Mouse (Mus musculus): ENCODE measurements around the gene Wwox. TPM values are rescaled to one million over a fixed set of nuclear protein-coding genes. Genes with fewer than 3 reads are reported as not detected.

Gene Wwox
- polyA plus RNA-seq, 1 experiment from 2014 or later: 13.7 TPM

DNA sequence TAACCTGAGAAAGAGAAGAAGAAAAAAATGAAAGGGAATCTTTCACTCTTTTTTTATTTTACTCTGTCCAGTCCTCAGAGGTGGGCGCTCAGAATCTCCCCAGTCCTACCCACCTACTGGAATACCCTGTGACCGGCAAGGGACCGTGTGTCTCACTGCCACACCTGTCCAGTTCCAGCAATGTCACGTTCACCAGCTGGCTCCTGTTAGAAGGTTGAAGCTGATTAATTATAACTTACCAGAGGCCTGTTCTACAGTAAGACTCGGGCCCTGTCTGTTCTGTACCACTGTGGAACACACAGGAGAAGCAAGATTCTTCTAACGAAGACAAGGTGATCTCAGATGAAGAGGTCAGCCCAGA, 334.9 kb downstream of the Wwox start:
- H3K4me1 ChIP-seq: peaks cover 26% of the 10 kb centered on the region
- H3K36me3 ChIP-seq: no peaks in the 10 kb centered on the region
- peak overlapping the region; percentile 32 for H3K4me2 ChIP-seq (replicated peaks)
- no peak overlapping the region for H3K4me3 ChIP-seq (replicated peaks)
- WGBS: 65% methylated on average over 6 of the region's 6 CpGs
- no peak for ATAC-seq (ENCODE audit: insufficient number of reproducible peaks, low FRiP score, low TSS enrichment, low read depth)
- H3K9me3 ChIP-seq (replicated peaks): no peaks in the 10 kb centered on the region
- no peaks in the 10 kb centered on the region for H3K27me3 ChIP-seq
- H3K9ac ChIP-seq: no peak overlapping the region
- H3K27ac ChIP-seq (replicated peaks): peak overlapping the region; percentile 74; the same call in 1 of the 2 replicates

- ATAC-seq (ENCODE audit: insufficient number of reproducible peaks, low FRiP score, low TSS enrichment, low read depth): no peak
Observed at GRCm38 (mm10) chr8:114775543-114775942, 336.1 kb downstream of the Wwox start.

GRCm38 (mm10) chr8:114776696-114777095, 337.2 kb downstream of the Wwox start:
- ATAC-seq (ENCODE audit: insufficient number of reproducible peaks, low FRiP score, low TSS enrichment, low read depth): no peak
- H3K4me3 ChIP-seq (replicated peaks): no peak overlapping the region
- 82% methylated on average over 9 of the region's 9 CpGs for WGBS

More at GRCm38 (mm10) chr8:114775543-114775942, 336.1 kb downstream of the Wwox start:
- peaks cover 26% of the 10 kb centered on the region for H3K4me1 ChIP-seq
- H3K27ac ChIP-seq (replicated peaks): no peak overlapping the region
- H3K4me2 ChIP-seq (replicated peaks): no peak overlapping the region
- no peak overlapping the region for H3K4me3 ChIP-seq (replicated peaks)
- no peaks in the 10 kb centered on the region for H3K9me3 ChIP-seq (replicated peaks)
- no peaks in the 10 kb centered on the region for H3K27me3 ChIP-seq
- 61% methylated on average over 8 of the region's 8 CpGs for WGBS
- no peaks in the 10 kb centered on the region for H3K36me3 ChIP-seq
- H3K9ac ChIP-seq: no peak overlapping the region

DNA sequence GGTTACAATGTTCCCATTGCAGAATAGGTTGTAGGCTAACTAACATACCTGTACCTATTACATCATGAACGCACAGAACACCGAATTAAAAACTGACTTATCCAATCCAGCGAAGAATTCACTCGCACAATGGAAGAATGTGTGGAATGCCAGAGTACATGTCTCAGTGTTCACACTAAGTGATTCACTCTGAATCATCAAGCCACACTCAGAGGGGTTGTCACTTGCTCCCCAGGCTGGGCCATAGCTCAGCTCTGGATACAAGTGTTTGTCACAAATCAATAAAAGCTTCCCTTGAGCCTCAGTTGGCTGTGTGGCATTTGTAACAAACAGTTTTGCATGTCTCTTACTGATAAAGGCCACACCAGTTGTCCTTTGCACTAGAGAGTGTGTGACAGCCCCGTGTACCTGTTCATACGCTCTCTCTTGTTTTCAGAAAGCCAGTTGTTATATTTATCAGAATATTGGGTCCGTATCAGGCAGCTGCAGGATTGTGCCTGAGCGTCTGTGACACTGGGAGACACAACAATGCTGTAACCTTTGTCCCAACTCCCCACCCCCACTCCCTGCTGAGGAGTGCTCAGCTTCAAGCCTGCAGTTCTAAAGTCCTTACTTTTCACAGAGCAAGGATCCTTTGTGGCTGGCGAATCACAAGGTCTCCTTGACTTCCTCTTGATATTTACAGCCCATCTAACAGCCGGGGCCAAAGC, 338.0 kb downstream of the Wwox start:
- no peak overlapping the region for H3K27ac ChIP-seq (replicated peaks)
- WGBS: 63% methylated on average over 10 of the region's 10 CpGs
- no peaks in the 10 kb centered on the region for H3K9me3 ChIP-seq (replicated peaks)
- H3K9ac ChIP-seq: no peak overlapping the region
- H3K27me3 ChIP-seq: no peaks in the 10 kb centered on the region
- ATAC-seq (ENCODE audit: insufficient number of reproducible peaks, low FRiP score, low TSS enrichment, low read depth): no peak
- H3K4me2 ChIP-seq (replicated peaks): no peak overlapping the region
- H3K36me3 ChIP-seq: no peaks in the 10 kb centered on the region
- H3K4me1 ChIP-seq: peaks cover 24% of the 10 kb centered on the region
- H3K4me3 ChIP-seq (replicated peaks): no peak overlapping the region

More at GRCm38 (mm10) chr8:114776696-114777095, 337.2 kb downstream of the Wwox start:
- Histone ChIP-seq H3K9me3 (replicated peaks) (no peaks in the 10 kb centered on the region), H3K27ac (replicated peaks) (no peak overlapping the region), H3K9ac (no peak overlapping the region), H3K27me3 (no peaks in the 10 kb centered on the region), H3K4me1 (peaks cover 26% of the 10 kb centered on the region), H3K4me2 (replicated peaks) (no peak overlapping the region), H3K36me3 (no peaks in the 10 kb centered on the region)

- ATAC-seq (ENCODE audit: insufficient number of reproducible peaks, low FRiP score, low TSS enrichment, low read depth): no peak
- 87% methylated on average over 9 of the region's 9 CpGs for WGBS
- H3K9me3 ChIP-seq (replicated peaks): no peaks in the 10 kb centered on the region
- H3K4me2 ChIP-seq (replicated peaks): no peak overlapping the region
- H3K27me3 ChIP-seq: no peaks in the 10 kb centered on the region
- H3K4me3 ChIP-seq (replicated peaks): no peak overlapping the region
- no peaks in the 10 kb centered on the region for H3K36me3 ChIP-seq
- peaks cover 11% of the 10 kb centered on the region for H3K4me1 ChIP-seq
- no peak overlapping the region for H3K27ac ChIP-seq (replicated peaks)
- no peak overlapping the region for H3K9ac ChIP-seq
Observed at GRCm38 (mm10) chr8:114779002-114779401, 339.5 kb downstream of the Wwox start.

DNA sequence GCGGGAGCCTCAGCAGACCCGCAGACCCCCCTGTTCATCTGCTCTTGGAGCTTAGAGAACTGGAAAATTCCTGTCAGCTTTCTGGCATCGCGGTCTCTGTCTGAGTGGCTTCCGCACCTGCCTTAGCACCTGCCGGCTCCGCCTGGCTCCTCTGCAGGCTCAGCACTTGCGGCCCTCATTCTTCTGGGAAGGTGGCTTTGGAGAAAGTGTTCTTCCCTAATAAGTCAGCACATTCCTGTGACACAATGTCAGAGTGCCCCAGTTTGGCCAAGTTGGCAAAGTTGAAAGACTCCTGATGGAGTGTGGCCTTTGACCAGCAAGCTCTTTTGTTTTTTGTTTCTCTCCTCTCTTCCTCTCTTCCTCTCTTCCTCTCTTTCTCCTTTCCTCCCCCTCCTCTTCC, 343.9 kb downstream of the Wwox start:
- Histone ChIP-seq H3K27ac (replicated peaks) (no peak overlapping the region), H3K4me3 (replicated peaks) (no peak overlapping the region), H3K9me3 (replicated peaks) (no peaks in the 10 kb centered on the region), H3K27me3 (no peaks in the 10 kb centered on the region), H3K36me3 (no peaks in the 10 kb centered on the region), H3K4me1 (no peaks in the 10 kb centered on the region), H3K9ac (no peak overlapping the region), H3K4me2 (replicated peaks) (no peak overlapping the region)
- ATAC-seq (ENCODE audit: insufficient number of reproducible peaks, low FRiP score, low TSS enrichment, low read depth): no peak
- WGBS: 78% methylated on average over 8 of the region's 8 CpGs

- Histone ChIP-seq H3K9me3 (replicated peaks) (no peaks in the 10 kb centered on the region), H3K4me3 (replicated peaks) (no peak overlapping the region), H3K9ac (no peak overlapping the region), H3K36me3 (no peaks in the 10 kb centered on the region), H3K4me1 (no peaks in the 10 kb centered on the region), H3K27ac (replicated peaks) (no peak overlapping the region), H3K4me2 (replicated peaks) (no peak overlapping the region), H3K27me3 (no peaks in the 10 kb centered on the region)
- no peak for ATAC-seq (ENCODE audit: insufficient number of reproducible peaks, low FRiP score, low TSS enrichment, low read depth)
- WGBS: 74% methylated on average over 11 of the region's 11 CpGs
Observed at GRCm38 (mm10) chr8:114785834-114786233, 346.4 kb downstream of the Wwox start.

- Histone ChIP-seq H3K9ac (no peak overlapping the region), H3K9me3 (replicated peaks) (no peaks in the 10 kb centered on the region), H3K27ac (replicated peaks) (no peak overlapping the region), H3K36me3 (no peaks in the 10 kb centered on the region), H3K27me3 (no peaks in the 10 kb centered on the region), H3K4me3 (replicated peaks) (no peak overlapping the region), H3K4me1 (no peaks in the 10 kb centered on the region), H3K4me2 (replicated peaks) (no peak overlapping the region)
- no peak for ATAC-seq (ENCODE audit: insufficient number of reproducible peaks, low FRiP score, low TSS enrichment, low read depth)
- WGBS: 78% methylated on average over 7 of the region's 7 CpGs
Observed at GRCm38 (mm10) chr8:114789616-114790015, 350.2 kb downstream of the Wwox start.

DNA sequence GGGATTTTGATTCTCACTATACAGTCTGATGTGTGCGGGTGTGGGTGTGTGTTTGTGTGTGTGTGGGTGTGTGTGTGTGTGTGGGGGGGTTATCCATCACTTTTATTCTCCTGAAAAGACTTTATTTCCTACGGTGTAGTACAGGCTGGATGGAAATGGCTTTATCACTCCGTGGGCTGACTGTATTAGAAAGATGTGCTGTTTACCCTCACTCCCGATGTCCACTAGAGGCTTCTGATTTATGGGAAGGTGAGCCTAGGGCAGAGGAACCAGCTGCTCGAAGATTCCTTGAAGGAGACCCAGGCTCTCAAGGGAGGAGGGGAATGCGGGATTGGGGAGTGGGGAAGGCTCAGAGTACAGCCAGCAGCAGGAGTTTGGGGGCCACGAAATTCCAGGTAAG, 351.3 kb downstream of the Wwox start:
- Histone ChIP-seq H3K9me3 (replicated peaks) (no peaks in the 10 kb centered on the region), H3K9ac (no peak overlapping the region), H3K4me3 (replicated peaks) (no peak overlapping the region), H3K27me3 (no peaks in the 10 kb centered on the region), H3K27ac (replicated peaks) (no peak overlapping the region), H3K4me1 (no peaks in the 10 kb centered on the region), H3K36me3 (no peaks in the 10 kb centered on the region), H3K4me2 (replicated peaks) (no peak overlapping the region)
- 81% methylated on average over 7 of the region's 7 CpGs for WGBS
- no peak for ATAC-seq (ENCODE audit: insufficient number of reproducible peaks, low FRiP score, low TSS enrichment, low read depth)

GRCm38 (mm10) chr8:114793682-114794081, 354.2 kb downstream of the Wwox start:
- no peak overlapping the region for H3K9ac ChIP-seq

GRCm38 (mm10) chr8:114801428-114802134, 362.1 kb downstream of the Wwox start:
- ATAC-seq (ENCODE audit: insufficient number of reproducible peaks, low FRiP score, low TSS enrichment, low read depth): no peak

More at GRCm38 (mm10) chr8:114793682-114794081, 354.2 kb downstream of the Wwox start:
- Histone ChIP-seq H3K27me3 (no peaks in the 10 kb centered on the region), H3K27ac (replicated peaks) (no peak overlapping the region), H3K9me3 (replicated peaks) (no peaks in the 10 kb centered on the region), H3K4me1 (no peaks in the 10 kb centered on the region), H3K4me2 (replicated peaks) (no peak overlapping the region), H3K4me3 (replicated peaks) (no peak overlapping the region), H3K36me3 (no peaks in the 10 kb centered on the region)
- WGBS: 78% methylated on average over 9 of the region's 9 CpGs
- no peak for ATAC-seq (ENCODE audit: insufficient number of reproducible peaks, low FRiP score, low TSS enrichment, low read depth)

More at GRCm38 (mm10) chr8:114801428-114802134, 362.1 kb downstream of the Wwox start:
- Histone ChIP-seq H3K9ac (no peak overlapping the region), H3K27me3 (no peaks in the 10 kb centered on the region), H3K4me3 (replicated peaks) (no peak overlapping the region), H3K36me3 (no peaks in the 10 kb centered on the region), H3K9me3 (replicated peaks) (no peaks in the 10 kb centered on the region), H3K4me1 (no peaks in the 10 kb centered on the region), H3K4me2 (replicated peaks) (no peak overlapping the region), H3K27ac (replicated peaks) (no peak overlapping the region)
- WGBS: 71% methylated on average over 7 of the region's 7 CpGs

All from embryonic facial prominence, embryonic 15.5 days (tissue).